Mouse (Mus musculus) naive thymus-derived CD4-positive, alpha-beta T cell, adult 2 months (primary cell): ENCODE data around the gene Iqck.

Experiments used
- DNase-seq: peaks from one replicate; pipeline ENCODE4 v3.0.0-alpha.2; 2011; ENCODE audit warnings: low read depth

Iqck gene

GRCm38 (mm10) chr7:118851571-118851970 lies 4.0 kb upstream of the Iqck start:
- no peak for DNase-seq

- no peak for DNase-seq
Observed at GRCm38 (mm10) chr7:118852611-118853010, 2.9 kb upstream of the Iqck start.

- peak; percentile 15 for DNase-seq
Observed at GRCm38 (mm10) chr7:118854606-118855005, 946 bp upstream of the Iqck start.

GRCm38 (mm10) chr7:118855877-118856304 lies 339 bp downstream of the Iqck start, which contains the start of gene Knop1:
Gene Knop1 (minus strand): TSS chr7:118856254.
- no peak for DNase-seq

DNA sequence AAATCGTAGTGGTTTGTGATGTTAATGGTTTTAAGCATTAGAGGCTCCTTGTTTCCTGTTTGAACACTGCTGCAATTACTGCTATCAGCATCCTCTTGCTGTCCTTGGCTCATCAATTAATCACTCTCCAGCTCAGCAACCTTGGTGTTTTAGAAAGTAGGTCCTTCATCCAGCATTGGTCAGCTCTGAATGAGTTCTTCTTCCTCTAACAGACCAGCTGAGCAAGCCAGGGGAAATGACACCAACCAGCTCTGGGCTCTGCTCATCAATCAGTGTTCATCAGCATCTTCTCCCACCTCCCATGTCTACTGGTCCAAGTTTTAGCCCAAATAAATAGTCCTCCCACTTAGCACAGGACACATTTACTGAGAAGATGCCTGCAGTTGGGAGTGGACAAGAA lies 3.1 kb downstream of the Iqck start:
- DNase-seq: no peak

DNA sequence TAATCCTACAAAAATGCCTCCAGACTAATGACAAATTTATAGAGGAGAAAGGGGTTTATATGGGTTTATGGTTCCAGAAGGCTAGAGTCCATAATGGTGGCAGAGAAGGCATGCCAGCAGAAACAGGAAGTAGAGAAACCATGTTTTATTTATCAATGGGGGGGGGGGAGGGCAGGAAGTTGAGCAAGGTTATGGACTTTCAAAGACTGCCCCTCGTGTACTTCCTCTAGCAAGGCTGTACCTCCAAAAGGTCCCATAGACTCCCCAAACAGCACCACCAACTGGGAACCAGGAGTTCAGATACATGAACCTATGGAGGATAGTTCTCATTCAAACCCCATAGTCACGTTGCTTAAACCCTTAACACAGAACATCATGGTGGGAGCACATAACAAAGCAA lies 9.8 kb downstream of the Iqck start:
- DNase-seq: no peak

DNA sequence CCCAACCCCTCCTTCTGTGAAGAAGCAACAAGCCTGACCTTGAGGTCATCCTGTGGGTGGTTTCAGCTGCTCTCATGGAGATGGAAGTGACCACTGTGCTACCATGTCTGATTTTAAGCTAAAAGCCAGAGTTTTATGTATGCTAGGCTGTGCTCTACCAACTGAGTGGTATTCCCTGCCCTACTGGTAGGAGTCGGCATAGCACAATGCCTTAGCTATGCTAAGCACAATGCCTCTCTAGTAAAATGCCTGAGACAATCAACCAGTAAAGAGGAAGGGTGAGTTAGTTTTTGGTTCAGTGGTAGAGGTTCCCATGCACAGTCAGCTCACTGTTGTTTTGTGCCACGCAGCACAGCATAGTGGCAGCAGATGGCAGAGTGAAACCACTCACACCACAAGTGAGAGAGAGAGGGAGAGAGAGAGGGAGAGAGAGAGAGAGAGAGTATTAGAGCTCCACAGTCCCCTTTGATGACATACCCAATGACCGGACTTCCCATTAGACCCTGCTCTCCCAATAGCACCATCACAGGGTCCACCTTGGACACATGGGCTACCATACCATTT lies 24.0 kb downstream of the Iqck start:
- DNase-seq: no peak

GRCm38 (mm10) chr7:118883957-118884356 lies 28.4 kb downstream of the Iqck start:
- no peak for DNase-seq

GRCm38 (mm10) chr7:118884969-118885368 lies 29.4 kb downstream of the Iqck start:
- no peak for DNase-seq

- DNase-seq: no peak
Observed at GRCm38 (mm10) chr7:118887303-118888055, 31.9 kb downstream of the Iqck start.

- no peak for DNase-seq
Observed at GRCm38 (mm10) chr7:118889046-118889680, 33.6 kb downstream of the Iqck start.

GRCm38 (mm10) chr7:118895469-118896450 lies 40.2 kb downstream of the Iqck start:
- DNase-seq: peak; percentile 52

DNA sequence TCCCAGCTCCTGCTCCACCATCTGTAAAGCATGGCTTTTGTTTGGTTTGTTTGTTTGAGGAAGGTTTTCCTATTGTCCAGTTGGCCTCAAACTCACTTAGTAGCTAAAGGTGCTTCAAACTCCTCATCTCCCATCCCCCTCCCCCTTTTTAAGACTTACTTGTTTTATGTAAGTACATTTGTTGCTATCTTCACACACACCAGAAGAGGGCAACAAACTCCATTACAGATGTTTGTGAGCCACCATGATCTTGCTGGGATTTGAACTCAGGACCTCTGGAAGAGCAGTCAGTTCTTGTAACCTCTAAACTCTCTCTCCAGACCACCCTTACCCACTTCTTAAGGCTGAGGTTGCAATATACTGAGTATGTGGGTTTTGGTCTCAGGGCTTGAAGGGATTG lies 42.5 kb downstream of the Iqck start:
- no peak for DNase-seq

DNA sequence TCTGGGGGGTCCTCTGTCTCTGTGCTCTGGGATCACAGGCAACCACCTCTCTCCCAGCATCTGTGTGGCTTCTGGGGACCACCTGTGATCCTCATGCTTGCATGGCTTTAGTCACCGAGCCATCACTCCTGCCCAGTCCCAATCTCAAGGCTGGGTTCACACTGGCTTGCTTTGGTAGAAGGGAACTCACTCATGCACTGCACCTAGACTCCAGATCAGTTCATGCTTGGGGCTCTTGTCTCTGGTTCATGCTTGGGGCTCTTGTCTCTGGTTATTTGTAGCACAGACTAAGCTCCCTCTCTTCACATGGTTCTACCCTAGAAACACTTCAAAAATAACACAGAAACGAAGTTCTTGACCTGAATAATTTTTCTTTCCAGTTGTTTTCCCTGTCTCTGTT lies 44.5 kb downstream of the Iqck start:
- DNase-seq: no peak

DNA sequence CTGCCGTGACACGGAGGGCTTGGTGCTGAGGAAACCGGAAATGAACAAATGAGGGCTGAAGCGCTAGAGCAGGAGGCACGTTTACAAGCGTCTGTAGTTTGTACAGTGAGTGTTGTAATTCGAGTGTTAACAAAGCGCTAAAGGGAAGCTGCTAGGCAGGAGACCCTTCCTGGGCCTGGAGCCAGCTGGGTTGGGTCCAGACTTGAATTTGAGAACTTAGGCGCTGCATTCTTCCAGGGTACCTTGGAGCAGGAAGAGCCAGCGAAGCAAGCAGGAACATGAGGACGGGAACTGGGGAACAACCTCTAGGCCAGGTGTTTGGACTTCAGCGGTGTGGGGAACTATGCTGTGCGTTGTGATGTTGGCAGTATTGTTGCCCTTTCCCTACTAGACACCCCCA lies 47.4 kb downstream of the Iqck start:
- peak; percentile 26 for DNase-seq

DNA sequence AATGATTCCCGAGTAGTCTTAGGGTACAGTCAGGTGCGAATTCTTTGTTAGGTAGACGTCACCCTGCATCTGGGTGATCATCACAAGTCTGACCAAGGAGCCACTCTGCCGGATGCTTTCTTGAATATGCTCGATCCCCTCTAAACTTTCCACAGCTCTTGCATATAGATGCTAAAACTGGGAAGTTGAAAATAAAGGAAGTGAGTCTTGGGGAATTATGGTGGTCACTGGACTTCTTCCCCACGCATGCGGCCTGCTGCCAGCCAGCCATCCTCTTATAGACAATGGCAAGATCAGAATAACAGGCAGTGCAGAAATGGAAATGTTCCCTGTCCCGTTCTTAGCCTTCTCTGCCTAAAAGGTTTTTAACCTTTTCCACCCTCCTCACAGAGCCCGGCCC lies 48.3 kb downstream of the Iqck start:
- no peak for DNase-seq

DNA sequence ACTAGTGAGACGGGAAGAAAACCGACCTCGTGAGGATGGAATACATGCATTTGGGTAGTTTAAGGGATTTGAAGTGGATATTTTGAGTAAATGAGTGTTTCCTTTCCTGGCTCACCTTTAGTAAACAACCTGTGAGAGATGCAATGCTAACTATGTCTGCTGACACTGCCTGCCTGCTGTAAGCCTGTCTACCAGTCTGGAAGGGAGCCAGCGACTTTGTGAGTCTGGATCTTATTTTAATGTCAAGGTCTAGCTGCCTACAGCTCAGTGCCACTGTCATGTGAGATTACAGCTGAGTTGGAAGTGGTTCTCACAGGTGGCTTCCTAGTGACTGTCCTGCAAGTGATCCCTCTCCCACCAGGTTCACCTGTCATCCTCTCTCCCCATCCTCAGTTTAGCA lies 49.0 kb downstream of the Iqck start:
- DNase-seq: no peak

DNA sequence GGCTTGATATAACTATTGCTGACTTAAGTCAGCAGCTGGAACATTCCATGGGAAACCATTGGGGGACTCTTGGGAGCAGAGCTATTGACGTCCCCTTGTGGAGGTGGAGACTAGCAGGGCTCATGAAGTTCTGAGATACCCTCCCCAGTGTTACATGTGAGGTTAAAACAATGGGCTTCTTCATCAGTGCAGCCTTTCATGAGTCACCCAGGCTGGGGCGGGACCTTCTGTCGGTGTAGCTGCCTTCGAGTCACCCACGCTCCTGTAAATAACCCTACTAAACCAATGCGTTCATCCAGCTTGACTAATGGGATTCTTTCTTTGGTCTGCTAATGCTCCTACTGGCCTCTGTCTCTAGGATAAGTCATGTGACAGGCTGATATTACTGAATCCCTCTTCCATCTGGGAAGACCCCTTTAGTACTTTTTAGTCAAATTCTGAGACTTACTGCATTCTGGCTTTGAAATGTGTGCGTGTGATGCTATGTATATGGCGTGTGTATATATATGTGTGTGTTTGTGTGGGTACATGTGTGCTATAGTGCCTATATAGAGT lies 53.5 kb downstream of the Iqck start:
- no peak for DNase-seq

GRCm38 (mm10) chr7:118910464-118910863 lies 54.9 kb downstream of the Iqck start:
- DNase-seq: no peak

DNA sequence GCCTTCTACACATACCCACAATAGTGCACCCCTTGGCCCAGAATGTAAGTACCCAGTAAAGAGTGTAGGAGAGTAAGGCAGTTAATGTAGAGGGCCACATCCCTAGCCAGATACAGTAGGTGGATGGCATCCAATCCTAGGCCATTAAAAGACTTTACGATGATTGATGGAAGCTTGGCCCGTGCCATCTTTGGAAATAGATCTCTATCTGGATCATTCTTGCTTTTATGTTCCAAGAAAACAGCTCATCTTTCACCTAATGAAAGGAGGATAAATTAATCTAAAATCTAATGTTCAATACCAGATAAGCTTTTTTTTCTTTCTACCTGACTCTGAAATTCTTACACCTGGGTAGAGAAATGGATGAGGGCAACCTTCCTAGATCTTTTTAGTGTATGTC lies 55.6 kb downstream of the Iqck start:
- DNase-seq: no peak

DNA sequence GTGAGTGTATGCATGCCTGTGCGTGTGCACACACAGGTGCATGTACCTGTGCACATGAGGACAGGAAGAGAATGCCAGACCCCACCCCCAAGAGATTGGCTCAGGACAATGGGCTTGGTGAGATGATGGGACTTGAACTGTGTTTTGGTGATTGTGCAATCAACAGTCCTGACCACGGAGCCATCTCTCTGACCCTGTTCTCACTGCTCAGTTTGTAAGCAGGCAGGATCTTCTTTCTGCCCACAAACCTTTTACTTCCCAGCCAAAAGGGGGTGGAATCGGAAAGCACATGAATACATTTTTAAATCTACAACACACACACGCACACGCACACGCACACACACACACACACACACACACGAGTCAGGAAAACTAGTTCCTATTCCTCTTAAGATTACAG lies 56.0 kb downstream of the Iqck start:
- no peak for DNase-seq

- DNase-seq: no peak
Observed at GRCm38 (mm10) chr7:118912049-118912490, 56.5 kb downstream of the Iqck start.
